Mouse (Mus musculus): ENCODE data around the gene Lrig2.

GRCm38 (mm10) chr3:104525516-104525915 lies 13.8 kb upstream of the Lrig2 start:
- no peak for TF ChIP-seq CTCF (IDR thresholded peaks at IDR 0.05; ENCODE audit: extremely low read depth, insufficient read depth, low read length)
- TF ChIP-seq POLR2A (IDR thresholded peaks at IDR 0.05; ENCODE audit: extremely low read depth, insufficient read depth, low read length): no peak

Data from cortical plate, adult 2 months (tissue).